In the genomic region with DNA sequence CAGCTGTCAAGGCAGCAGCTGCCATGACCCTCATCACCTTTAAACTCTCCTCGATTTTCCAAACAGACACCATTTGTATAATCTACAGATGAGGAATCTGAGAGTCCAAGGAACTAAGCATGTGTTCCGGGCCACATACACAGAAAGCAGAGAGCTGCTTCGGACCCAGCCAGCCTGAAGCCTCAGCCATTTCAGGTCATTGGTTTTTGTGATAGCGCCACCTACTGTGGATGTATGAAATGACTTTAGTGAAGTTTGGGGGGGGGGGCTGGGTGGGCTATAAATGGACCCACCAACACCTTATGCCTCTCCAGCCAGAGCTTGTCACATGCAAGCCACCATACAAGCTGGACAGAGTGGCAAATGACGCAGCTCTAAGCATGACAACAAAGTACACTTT, we compare ENCODE assay signal across 17 mouse cellular contexts. TPM values are rescaled to one million over a fixed set of nuclear protein-coding genes. Genes with fewer than 3 reads are reported as not detected.
DNase-seq lines count a peak whose midpoint lies in the region; ATAC-seq and TF ChIP-seq lines count a peak whose summit lies in the region.
"Had no signal": no experiment of that assay in that cellular context is flagged by ENCODE, and none has a peak within 500 bp of the region (broad histone marks: within the 10 kb centered on the region; RNA-seq: fewer than 3 reads in every experiment).

No protein-coding gene starts in this region.

- no peak overlapping the region for H3K4me3 ChIP-seq in heart, postnatal 0 days (ENCODE audit: low read depth, low read length)
- H3K4me3 ChIP-seq in lung, postnatal 0 days (ENCODE audit: low read depth, low read length): no peak overlapping the region
- H3K4me3 ChIP-seq: limb, embryonic 15.5 days; megakaryocyte, embryonic 14.5 days; neural tube, embryonic 13.5 days; stomach, embryonic 15.5 days had no signal

- no peak for DNase-seq in heart, postnatal 0 days (ENCODE audit: low spot score)
- DNase-seq in heart, adult 8-10 months (ENCODE audit: low spot score): no peak
- DNase-seq in lung, postnatal 0 days (ENCODE audit: low spot score): peak; percentile 33
- no peak for DNase-seq in lung, postnatal 10 days
- DNase-seq in ZHBTc4 (ENCODE audit: low read depth, low spot score): peak; percentile 67
- DNase-seq in induced T-regulatory cell, adult 2 months (ENCODE audit: low read depth): peak; percentile 53
- DNase-seq in urinary bladder, adult 18-20 months (ENCODE audit: low spot score in 2 of 2): no peak
- DNase-seq in layer of hippocampus, adult 8-10 months (ENCODE audit: low spot score in 2 of 2): no peak
- DNase-seq: adrenal gland, postnatal 10 days; cerebellum, adult 2 months; kidney, adult 11 months had no signal

- WGBS in heart, postnatal 0 days: 33% methylated on average over 5 of the region's 5 CpGs
- 35% methylated on average over 5 of the region's 5 CpGs for WGBS in lung, postnatal 0 days

- no peak for TF ChIP-seq EP300 in heart, postnatal 0 days (IDR thresholded peaks at IDR 0.05; ENCODE audit: low read depth)
- TF ChIP-seq EP300 in lung, postnatal 0 days (IDR thresholded peaks at IDR 0.05): no peak

- H3K9ac ChIP-seq in heart, postnatal 0 days (replicated peaks; ENCODE audit: low read depth, low read length): no peak overlapping the region
- H3K9ac ChIP-seq in lung, postnatal 0 days (replicated peaks; ENCODE audit: low read depth): no peak overlapping the region
- H3K9ac ChIP-seq: limb, embryonic 15.5 days; neural tube, embryonic 13.5 days; stomach, embryonic 15.5 days had no signal

- H3K9me3 ChIP-seq in heart, postnatal 0 days (replicated peaks; ENCODE audit: control insufficient read depth, low read length): no peaks in the 10 kb centered on the region
- H3K9me3 ChIP-seq in lung, postnatal 0 days (ENCODE audit: low read length): no peaks in the 10 kb centered on the region
- H3K9me3 ChIP-seq: limb, embryonic 15.5 days; neural tube, embryonic 13.5 days; stomach, embryonic 15.5 days had no signal

- no peak overlapping the region for H3K4me2 ChIP-seq in heart, postnatal 0 days (ENCODE audit: low read depth, low read length)
- no peak overlapping the region for H3K4me2 ChIP-seq in lung, postnatal 0 days (replicated peaks; ENCODE audit: low read depth, low read length)
- H3K4me2 ChIP-seq: heart, embryonic 11.5 days; limb, embryonic 15.5 days; neural tube, embryonic 13.5 days; stomach, embryonic 15.5 days had no signal

- H3K4me1 ChIP-seq in heart, postnatal 0 days (ENCODE audit: control insufficient read depth, insufficient read depth): no peaks in the 10 kb centered on the region
- H3K4me1 ChIP-seq in lung, postnatal 0 days (ENCODE audit: insufficient read depth, low read depth, low read length): no peaks in the 10 kb centered on the region
- H3K4me1 ChIP-seq: megakaryocyte, embryonic 14.5 days; stomach, embryonic 15.5 days had no signal

- H3K36me3 ChIP-seq in heart, postnatal 0 days (replicated peaks; ENCODE audit: control insufficient read depth, insufficient read depth, low read length): no peaks in the 10 kb centered on the region
- H3K36me3 ChIP-seq in lung, postnatal 0 days (ENCODE audit: insufficient read depth, low read length): no peaks in the 10 kb centered on the region
- H3K36me3 ChIP-seq: limb, embryonic 15.5 days; neural tube, embryonic 13.5 days; stomach, embryonic 15.5 days had no signal

- no peak for ATAC-seq in heart, postnatal 0 days (ENCODE audit: insufficient read depth, low read depth)
- ATAC-seq in lung, postnatal 0 days: no peak

- H3K27ac ChIP-seq in heart, postnatal 0 days (ENCODE audit: low read depth): no peak overlapping the region
- H3K27ac ChIP-seq in lung, postnatal 0 days (ENCODE audit: low read length): no peak overlapping the region
- H3K27ac ChIP-seq: limb, embryonic 15.5 days; neural tube, embryonic 13.5 days; stomach, embryonic 15.5 days had no signal

- no peaks in the 10 kb centered on the region for H3K27me3 ChIP-seq in heart, postnatal 0 days (ENCODE audit: control insufficient read depth, insufficient read depth, low read length)
- no peaks in the 10 kb centered on the region for H3K27me3 ChIP-seq in lung, postnatal 0 days (replicated peaks; ENCODE audit: insufficient read depth, low read length)
- H3K27me3 ChIP-seq: limb, embryonic 15.5 days; stomach, embryonic 15.5 days had no signal

- peak; percentile 47 for TF ChIP-seq CTCF in heart, postnatal 0 days (IDR thresholded peaks at IDR 0.05; ENCODE audit: low read depth)
- TF ChIP-seq CTCF in lung, postnatal 0 days (IDR thresholded peaks at IDR 0.05): peak; percentile 59

RNA-seq across cellular contexts. Expression of a gene that starts 8.9 kb away (rescaled TPM):
- total RNA-seq in heart, postnatal 0 days (2014; rRNA removed; ENCODE audit: low replicate concordance): 51.3 and 60.3 TPM in 2 replicates
- 11.8 TPM in 2 replicates for polyA plus RNA-seq in heart, postnatal 0 days (2015; fragmentation: Nextera tagmentation; extraction: Ambion mirVana)
- total RNA-seq in heart, adult 8-10 months (2022): 1 to 10 TPM in 1 of 4 experiments, under 1 TPM in 3; 0.59 to 1.4 (median 0.74) TPM
- 1.1 and 1.7 TPM in 2 replicates for polyA plus RNA-seq in lung, postnatal 0 days (2015; fragmentation: Nextera tagmentation; extraction: Ambion mirVana)
- total RNA-seq in layer of hippocampus, adult 8-10 months (2022): 1 to 10 TPM; 7.1 to 9.8 (median 8.6) TPM

RNA-seq across cellular contexts. Expression of a gene that starts 28.4 kb away (rescaled TPM):
- total RNA-seq in heart, postnatal 0 days (2014; rRNA removed; ENCODE audit: low replicate concordance): 19.1 TPM in 1 of 2 replicates, not detected in the other
- 0.18 TPM in 1 of 2 replicates, not detected in the other for polyA plus RNA-seq in heart, postnatal 0 days (2015; fragmentation: Nextera tagmentation; extraction: Ambion mirVana)
- total RNA-seq in heart, adult 8-10 months (2022): not detected
- polyA plus RNA-seq in lung, postnatal 0 days (2015; fragmentation: Nextera tagmentation; extraction: Ambion mirVana): not detected in 2 replicates
- total RNA-seq in layer of hippocampus, adult 8-10 months (2022): under 1 TPM in 3 of 4 experiments, not detected in 1; 0.14 to 0.56 (median 0.14) TPM
- total RNA-seq: adrenal gland, postnatal 10 days; layer of hippocampus, postnatal 25 days had no signal

RNA-seq across cellular contexts. Expression of a gene that starts 50.9 kb away (rescaled TPM):
- 80.2 and 83.4 TPM in 2 replicates for total RNA-seq in heart, postnatal 0 days (2014; rRNA removed; ENCODE audit: low replicate concordance)
- polyA plus RNA-seq in heart, postnatal 0 days (2015; fragmentation: Nextera tagmentation; extraction: Ambion mirVana): 70.5 and 76.7 TPM in 2 replicates
- 10 to 100 TPM; 20.2 to 24.8 (median 23.0) TPM for total RNA-seq in heart, adult 8-10 months (2022)
- polyA plus RNA-seq in lung, postnatal 0 days (2015; fragmentation: Nextera tagmentation; extraction: Ambion mirVana): 64.3 and 68.6 TPM in 2 replicates
- 10 to 100 TPM; 77.5 to 82.0 (median 79.3) TPM for total RNA-seq in layer of hippocampus, adult 8-10 months (2022)

Comparison
In these comparisons a context has a peak if more than half of its experiments do, and no peak if none do; other contexts are left out.
1. DNase-seq: peak in lung, postnatal 0 days (single experiment), ZHBTc4 (single experiment) and induced T-regulatory cell, adult 2 months (single experiment); none in heart, postnatal 0 days (single experiment), heart, adult 8-10 months (single experiment), lung, postnatal 10 days (single experiment), urinary bladder, adult 18-20 months (0 of 2) and layer of hippocampus, adult 8-10 months (0 of 2).